Mouse (Mus musculus) thymus, postnatal 14 days (tissue): ENCODE data around the gene Midn.

Experiments used
- DNase-seq: peaks from one replicate; pipeline ENCODE4 v3.0.0; 2021

The Midn gene

DNA sequence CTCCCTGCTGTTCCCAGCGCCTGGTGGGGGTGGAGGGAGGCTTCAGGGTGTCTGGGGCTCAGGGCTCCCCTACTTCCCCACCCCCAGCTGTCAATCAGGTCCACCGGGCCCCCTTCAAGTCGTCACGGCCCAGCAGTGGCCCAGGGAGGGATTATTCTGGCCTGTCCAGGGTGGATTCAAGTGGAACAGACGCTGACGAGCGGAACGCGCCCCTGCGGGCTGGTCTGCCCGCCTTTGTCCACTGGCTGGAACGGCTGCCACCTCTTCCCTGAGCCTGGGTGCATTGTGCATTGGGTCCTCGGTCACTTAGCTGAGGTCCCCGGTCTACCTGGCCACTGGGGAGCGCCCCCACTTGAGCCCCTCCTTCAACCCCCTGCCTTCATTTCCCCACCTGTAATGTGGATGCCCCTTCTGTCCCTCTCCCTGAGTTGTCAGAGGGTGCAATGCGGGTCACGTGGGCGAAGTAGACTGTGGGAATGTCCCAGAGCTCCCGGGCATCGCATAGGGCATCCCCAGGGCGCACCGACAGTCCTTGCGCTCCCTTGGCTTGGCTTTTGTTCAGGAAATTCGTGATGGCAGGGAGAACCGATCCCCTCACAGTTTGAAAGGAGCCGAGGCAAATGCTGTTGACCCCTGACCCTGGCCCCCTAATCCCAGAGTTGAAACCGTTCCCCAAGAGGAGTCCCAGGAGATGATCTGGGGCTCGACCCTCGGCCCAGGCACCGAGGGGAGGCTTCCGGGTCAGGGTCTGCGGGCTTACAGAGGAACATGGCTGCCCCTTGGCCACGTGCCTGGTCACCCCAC is 48.9 kb downstream of the Midn start:
- no peak for DNase-seq

- DNase-seq: peak; percentile 85
These were observed 51.5 kb downstream of the Midn start for GRCm38 (mm10) chr10:80199440-80200008.

GRCm38 (mm10) chr10:80200485-80200884 is 52.4 kb downstream of the Midn start:
- no peak for DNase-seq

DNA sequence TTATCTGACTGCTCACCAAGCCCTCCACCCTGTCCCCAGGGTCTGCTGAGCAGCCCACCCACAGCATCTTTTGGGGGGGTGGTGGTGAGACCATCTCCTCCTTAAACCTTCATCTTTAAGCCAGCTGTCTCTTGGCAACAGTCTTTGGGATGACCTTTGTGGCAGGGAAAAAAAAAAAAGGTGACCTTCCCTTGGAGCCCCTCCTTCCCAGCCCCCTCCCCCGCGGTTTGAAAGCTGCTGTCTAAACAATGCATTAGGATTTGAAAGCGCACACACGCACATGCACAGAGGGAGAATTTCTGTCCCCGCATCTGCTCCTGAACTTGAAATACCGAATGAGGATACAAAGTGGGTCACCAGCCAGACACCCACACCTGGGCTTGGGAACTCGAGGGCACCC is 56.0 kb downstream of the Midn start:
- no peak for DNase-seq

DNA sequence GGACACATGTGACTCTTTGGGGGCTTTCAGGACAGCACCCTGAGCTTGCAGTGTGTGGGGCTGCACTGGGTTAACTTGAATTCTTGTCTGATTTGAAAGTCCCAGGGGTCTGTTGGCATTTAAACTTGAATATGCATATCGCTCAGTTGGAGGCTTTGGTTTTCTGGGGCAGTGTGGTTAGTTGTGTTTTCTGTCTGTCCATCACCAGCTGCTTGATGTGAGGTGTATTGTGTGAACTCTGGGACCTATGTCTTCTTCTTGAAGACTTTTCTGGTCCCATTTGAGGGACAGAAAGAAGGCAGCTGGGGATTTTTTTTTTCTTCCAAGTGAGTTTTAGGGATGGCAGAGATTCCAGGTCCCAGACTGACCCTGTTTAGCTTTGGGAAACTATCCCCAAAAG is 59.1 kb downstream of the Midn start:
- no peak for DNase-seq

- DNase-seq: no peak
These were observed 59.6 kb downstream of the Midn start for GRCm38 (mm10) chr10:80207676-80208075.
